Mouse (Mus musculus) heart, postnatal 10 days (tissue): ENCODE results near the gene Lpin1. TPM values are rescaled to one million over a fixed set of nuclear protein-coding genes. Genes with fewer than 3 reads are reported as not detected.

Experiments
- DNase-seq, 2 experiments: peaks; one replicate each; pipeline ENCODE4 v3.0.0; 2021
- intact Hi-C: fragments of 180-260 bp; cut with DNase I; formaldehyde crosslinking; loops from one replicate; pipeline ENCODE4 v1.15.1; 2025
- total RNA-seq, 2 experiments: library from RNA; stranded (reverse); gene quantifications; 2 replicates each; pipeline ENCODE4 v1.2.3; 2021

Lpin1 gene
- total RNA-seq, result 100 to 1,000 TPM in 1 of 2 experiments, 10 to 100 TPM in 1; 65.1 to 106 TPM

- no peak for DNase-seq
- intact Hi-C loops, result no loop called here
These were observed at the start of gene Lpin1 for GRCm38 (mm10) chr12:16610936-16611335. Gene Lpin1 (minus strand): TSS chr12:16610966.

GRCm38 (mm10) chr12:16656906-16657875 lies 46.4 kb upstream of the Lpin1 start:
- no peak for DNase-seq
- intact Hi-C loops, result loop anchor here (2.0 kb wide), 1 partner anchor 88 kb away; no protein-coding TSS in a partner anchor

GRCm38 (mm10) chr12:16655604-16656003 lies 44.8 kb upstream of the Lpin1 start:
- DNase-seq, result no peak
- intact Hi-C loops, result loop anchor here (2.0 kb wide), 1 partner anchor 87 kb away; no protein-coding TSS in a partner anchor

DNA sequence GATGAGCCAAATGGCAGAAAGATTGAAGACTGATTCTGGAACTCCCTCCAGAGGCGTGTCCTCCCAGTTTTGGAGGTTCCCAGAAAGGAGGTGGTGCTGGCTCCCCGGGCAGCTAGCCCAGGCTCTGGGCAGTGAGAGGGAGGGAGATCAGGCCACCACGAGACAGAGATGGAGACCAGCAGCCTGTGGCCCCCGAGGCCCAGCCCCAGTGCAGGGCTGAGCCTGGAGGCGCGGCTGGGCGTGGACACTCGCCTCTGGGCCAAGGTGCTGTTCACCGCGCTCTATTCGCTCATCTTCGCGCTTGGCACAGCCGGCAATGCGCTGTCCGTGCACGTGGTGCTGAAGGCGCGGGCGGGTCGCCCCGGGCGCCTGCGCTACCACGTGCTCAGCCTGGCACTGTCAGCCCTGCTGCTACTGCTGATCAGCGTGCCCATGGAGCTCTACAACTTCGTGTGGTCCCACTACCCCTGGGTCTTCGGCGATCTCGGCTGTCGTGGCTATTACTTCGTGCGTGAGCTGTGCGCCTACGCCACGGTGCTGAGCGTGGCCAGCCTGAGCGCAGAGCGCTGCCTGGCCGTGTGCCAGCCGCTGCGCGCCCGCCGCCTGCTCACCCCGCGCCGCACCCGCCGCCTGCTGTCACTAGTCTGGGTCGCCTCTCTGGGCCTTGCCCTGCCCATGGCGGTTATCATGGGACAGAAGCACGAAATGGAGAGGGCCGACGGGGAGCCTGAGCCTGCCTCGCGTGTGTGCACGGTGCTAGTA lies 42.7 kb upstream of the Lpin1 start, which contains the start of gene Ntsr2:
Gene Ntsr2, plus strand, starts transcription at position 51 of the 762 bp plus-strand sequence.
- peak; percentile 89 to 91 for DNase-seq
- intact Hi-C loops, result no loop called here

DNA sequence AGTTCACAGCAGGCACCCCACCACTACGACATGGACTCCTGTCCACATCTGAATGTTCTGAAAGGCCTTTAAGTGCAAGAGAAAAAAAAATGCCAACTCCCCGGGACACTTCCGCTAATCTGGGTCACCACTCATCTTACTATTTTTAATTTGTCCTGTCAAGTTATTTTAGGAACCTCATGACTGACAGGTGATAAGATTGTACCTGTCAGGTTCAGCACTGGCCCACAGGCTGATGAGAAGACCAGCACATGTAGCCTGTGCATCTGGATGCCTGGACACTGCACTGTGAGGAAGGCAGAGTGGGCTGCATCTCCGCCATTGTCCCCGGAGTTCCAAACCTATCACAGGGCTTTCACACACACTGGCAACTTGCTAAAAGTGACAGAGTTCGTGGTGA lies 39.1 kb upstream of the Lpin1 start:
- DNase-seq, result peak in 1 of 2 experiments; percentile 58
- intact Hi-C loops, result no loop called here

- intact Hi-C loops, result no loop called here
- no peak for DNase-seq
These were observed 37.5 kb upstream of the Lpin1 start for GRCm38 (mm10) chr12:16648273-16648672.

DNA sequence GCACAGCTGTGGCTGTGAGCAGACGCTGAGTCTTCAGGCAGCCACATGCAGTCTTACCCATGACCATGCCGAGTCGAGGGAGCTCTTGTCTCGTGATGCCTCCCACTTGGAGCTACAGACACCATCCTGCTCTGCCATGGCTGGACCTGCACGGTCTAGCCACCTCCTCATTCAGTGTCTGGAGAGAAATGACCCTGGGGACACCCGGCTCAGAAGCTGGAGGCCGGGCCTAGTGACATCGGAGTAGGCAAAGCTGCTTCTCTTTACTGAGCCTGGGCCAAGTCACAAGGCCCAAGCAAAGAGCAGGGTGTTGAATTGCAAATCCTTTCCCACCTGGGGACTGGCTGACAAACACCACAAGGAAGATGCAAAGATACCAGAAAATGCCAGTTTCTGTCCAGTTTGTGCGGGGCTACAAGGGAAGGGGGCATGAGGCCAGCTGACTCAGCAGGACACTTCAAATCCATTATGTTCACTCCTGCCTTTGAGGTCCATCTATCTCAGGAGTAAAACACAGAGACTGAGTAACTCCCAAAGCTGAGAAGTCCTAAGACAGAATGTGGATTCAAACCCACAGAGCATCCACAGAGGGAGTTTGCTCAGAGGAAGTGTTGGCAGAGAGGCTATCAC lies 36.1 kb upstream of the Lpin1 start:
- intact Hi-C loops, result no loop called here
- DNase-seq, result peak in 1 of 2 experiments; percentile 61

- intact Hi-C loops, result no loop called here
- DNase-seq, result no peak
These were observed 33.9 kb upstream of the Lpin1 start for GRCm38 (mm10) chr12:16644698-16645097.

DNA sequence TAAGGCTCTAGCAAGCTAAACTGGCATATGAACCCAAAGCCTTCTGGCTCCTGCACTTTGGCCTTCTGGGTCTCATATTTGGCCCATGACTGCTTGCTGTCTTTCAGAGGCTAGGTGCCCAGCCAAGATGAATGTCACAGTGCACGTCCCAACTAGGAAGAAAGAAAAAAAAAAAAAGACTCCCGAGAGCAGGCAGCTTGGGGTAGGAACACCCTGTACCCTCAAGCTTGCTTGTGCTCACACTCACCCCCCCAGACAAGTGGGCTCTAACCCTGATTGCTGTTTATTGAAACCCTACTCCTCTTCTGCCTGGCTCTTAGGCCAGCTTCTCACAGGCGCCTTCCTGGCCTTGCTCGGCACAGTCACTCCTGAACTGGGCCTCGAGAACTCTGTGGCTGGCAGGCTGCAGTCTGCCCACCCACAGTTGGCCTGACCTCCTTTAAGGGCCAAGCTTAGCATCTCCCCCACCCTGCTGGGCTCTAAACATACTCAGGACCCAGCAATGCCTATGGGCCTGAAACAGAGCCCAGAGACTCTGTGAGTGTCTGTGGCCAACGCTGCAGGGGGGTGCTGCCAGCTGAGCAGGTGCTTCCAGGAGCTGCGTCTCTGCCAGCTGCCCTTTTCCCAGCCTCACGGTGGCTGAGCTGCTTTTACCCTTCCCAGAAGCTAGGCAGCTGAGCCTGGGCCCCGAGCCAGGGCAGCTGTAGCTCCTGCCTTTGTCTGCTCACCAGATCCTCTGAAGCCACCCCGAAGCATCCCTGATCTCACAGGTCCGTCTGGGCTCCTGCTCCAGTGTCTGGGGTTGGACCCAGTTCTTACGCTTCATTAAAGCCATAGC lies 33.0 kb upstream of the Lpin1 start:
- intact Hi-C loops, result no loop called here
- DNase-seq, result peak; percentile 81 to 88

DNA sequence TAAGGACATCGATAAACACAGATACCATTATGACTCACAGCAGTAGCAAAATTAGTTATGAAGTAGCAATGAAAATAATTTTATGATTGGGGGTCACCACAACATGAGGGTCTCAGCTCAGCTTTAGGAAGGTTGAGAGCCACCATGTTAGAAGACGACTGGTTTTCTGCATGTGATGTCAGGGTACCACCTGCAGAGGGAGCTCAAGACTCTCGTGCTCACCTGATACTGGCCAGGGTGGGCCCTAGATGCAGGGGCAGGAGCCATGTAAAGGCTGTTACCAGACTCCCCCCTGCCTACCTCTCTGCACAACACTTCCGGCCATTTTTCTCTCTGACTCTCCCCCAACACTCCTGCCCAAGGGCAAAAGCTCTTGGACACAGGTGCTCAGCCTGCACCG lies 31.2 kb upstream of the Lpin1 start:
- intact Hi-C loops, result no loop called here

GRCm38 (mm10) chr12:16640075-16640474 lies 29.3 kb upstream of the Lpin1 start:
- intact Hi-C loops, result no loop called here
- peak in 1 of 2 experiments; percentile 52 for DNase-seq

More for the DNA sequence above, 31.2 kb upstream of the Lpin1 start:
- DNase-seq, result no peak

- peak; percentile 54 to 61 for DNase-seq
- intact Hi-C loops, result no loop called here
These were observed 28.5 kb upstream of the Lpin1 start for GRCm38 (mm10) chr12:16639078-16639771.

DNA sequence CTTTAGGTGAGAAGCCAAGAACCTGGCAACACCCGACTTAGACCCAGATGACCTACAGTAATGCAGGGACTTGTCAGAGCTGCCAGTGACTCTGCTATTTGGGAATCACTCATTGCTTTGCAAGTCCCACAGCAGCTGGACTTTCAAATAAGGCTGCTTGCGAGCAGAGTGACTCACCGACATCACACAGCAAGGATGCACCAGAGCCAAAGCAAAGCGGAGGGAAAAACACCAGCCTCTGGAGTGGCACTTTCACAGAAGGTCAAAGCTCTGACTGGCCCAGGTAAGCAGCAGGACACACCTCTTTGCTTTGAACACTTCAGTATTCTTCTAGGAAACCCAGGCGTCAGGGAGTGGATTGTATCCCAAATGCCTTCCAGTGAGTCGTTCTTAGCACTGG lies 25.1 kb upstream of the Lpin1 start:
- DNase-seq, result no peak
- intact Hi-C loops, result no loop called here

GRCm38 (mm10) chr12:16634075-16634813 lies 23.5 kb upstream of the Lpin1 start:
- intact Hi-C loops, result loop anchor here (1.0 to 5.0 kb wide), 2 partner anchors 47 to 66 kb away; no protein-coding TSS in a partner anchor
- peak; percentile 66 to 78 for DNase-seq

GRCm38 (mm10) chr12:16633235-16633634 lies 22.5 kb upstream of the Lpin1 start:
- no peak for DNase-seq
- intact Hi-C loops, result loop anchor here (5.0 kb wide), 1 partner anchor 46 kb away; no protein-coding TSS in a partner anchor

DNA sequence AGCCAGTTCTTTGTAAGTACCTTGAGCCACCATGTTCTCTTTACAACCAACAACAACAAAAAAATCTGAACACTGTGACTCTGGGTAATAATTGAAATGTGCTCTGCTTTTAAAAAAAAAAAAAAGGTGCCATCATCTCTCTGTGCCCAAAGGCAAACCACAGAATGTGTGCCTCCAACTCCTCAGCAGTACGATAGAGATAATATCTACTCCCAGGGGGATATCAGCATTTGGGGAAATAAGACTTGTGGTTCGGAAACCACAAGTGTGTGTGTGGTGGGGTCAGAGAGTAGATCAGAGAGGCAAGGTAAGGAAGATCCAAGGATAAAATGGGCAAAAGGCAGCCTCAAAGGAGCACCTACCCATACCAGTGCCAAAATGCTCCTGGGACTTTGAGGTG lies 20.7 kb upstream of the Lpin1 start:
- intact Hi-C loops, result loop anchor here (5.0 kb wide), 1 partner anchor 44 kb away; no protein-coding TSS in a partner anchor
- DNase-seq, result no peak

GRCm38 (mm10) chr12:16630866-16631185 lies 20.1 kb upstream of the Lpin1 start:
- intact Hi-C loops, result loop anchor here (5.0 kb wide), 1 partner anchor 44 kb away; no protein-coding TSS in a partner anchor
- DNase-seq, result no peak

DNA sequence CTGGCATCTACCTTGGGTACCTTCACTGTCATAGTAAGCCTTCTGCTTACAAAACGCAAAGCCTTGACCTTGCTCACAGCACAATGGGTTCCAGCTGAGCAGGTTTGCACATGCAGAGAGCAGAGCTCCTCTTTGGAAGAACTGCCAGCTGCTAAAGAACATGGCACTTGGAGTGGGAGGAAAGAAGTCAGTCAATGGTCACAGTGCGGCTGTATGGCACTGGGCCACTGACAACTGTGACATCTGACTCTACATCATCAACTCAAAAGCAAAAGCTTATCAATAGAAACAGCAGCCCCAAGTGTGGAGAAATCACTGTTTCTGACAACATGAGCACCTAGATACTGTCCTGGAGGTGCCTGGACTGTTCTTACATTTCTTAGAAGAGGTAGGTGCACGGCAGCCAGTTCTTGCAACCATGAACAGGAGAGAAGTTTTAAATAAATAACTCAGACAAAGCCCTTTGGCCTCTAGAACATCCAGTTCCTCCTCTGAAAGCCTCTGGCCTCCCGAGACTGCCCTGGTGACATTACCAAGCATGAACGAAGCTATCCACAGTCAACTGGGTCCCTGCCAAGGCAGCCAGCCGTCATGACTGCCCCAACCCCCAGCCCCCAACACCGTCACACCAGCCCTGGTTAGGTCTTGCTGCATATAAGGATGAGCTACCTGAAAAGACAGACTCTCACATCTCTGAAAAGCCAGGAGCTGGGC lies 19.5 kb upstream of the Lpin1 start:
- DNase-seq, result peak; percentile 59 to 77
- intact Hi-C loops, result loop anchor here (5.0 kb wide), 1 partner anchor 43 kb away; no protein-coding TSS in a partner anchor
